In the genomic region with DNA sequence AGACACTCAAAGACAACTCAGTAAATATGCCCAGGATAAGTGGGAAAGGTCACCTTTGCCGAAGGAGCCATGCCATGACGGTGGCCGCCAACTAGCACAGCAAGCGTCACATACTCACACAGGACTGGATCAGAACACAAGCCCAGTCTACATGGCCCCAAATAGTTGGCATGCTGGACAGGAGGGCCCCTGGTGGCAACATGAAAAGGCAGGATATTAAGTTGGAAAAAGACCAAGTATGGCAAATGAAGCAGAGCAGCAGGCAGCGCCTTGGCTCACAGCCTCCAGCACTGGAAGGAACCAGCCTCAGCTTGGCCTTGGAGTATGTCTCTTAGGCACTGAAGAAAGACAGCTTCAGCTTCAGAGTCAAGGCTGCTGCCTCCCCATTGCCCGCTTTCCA, we compare ENCODE assay signal across 18 mouse cellular contexts. TPM values are rescaled to one million over a fixed set of nuclear protein-coding genes. Genes with fewer than 3 reads are reported as not detected.
DNase-seq lines count a peak whose midpoint lies in the region; ATAC-seq lines count a peak whose summit lies in the region.
"Had no signal": no experiment of that assay in that cellular context is flagged by ENCODE, and none has a peak within 500 bp of the region (broad histone marks: within the 10 kb centered on the region; RNA-seq: fewer than 3 reads in every experiment).

No protein-coding gene starts in this region.

- no peaks in the 10 kb centered on the region for H3K9me3 ChIP-seq in hindbrain, embryonic 13.5 days
- no peaks in the 10 kb centered on the region for H3K9me3 ChIP-seq in hindbrain, embryonic 12.5 days (replicated peaks)
- H3K9me3 ChIP-seq: embryonic facial prominence, embryonic 13.5 days; limb, embryonic 12.5 days had no signal

- H3K9ac ChIP-seq in hindbrain, embryonic 13.5 days, result no peak overlapping the region
- H3K9ac ChIP-seq in hindbrain, embryonic 12.5 days, result no peak overlapping the region
- H3K9ac ChIP-seq: embryonic facial prominence, embryonic 13.5 days; limb, embryonic 12.5 days had no signal

- no peaks in the 10 kb centered on the region for H3K36me3 ChIP-seq in hindbrain, embryonic 13.5 days
- no peaks in the 10 kb centered on the region for H3K36me3 ChIP-seq in hindbrain, embryonic 12.5 days
- H3K36me3 ChIP-seq: embryonic facial prominence, embryonic 13.5 days; limb, embryonic 12.5 days had no signal

- 0 out of 2 replicates have a peak overlapping the region, but pooled peaks have one; percentile 1 for H3K27ac ChIP-seq in hindbrain, embryonic 13.5 days
- no peak overlapping the region for H3K27ac ChIP-seq in hindbrain, embryonic 12.5 days
- H3K27ac ChIP-seq: embryonic facial prominence, embryonic 13.5 days; kidney, postnatal 0 days; limb, embryonic 12.5 days; macrophage had no signal

- no peak for ATAC-seq in hindbrain, embryonic 13.5 days (ENCODE audit: low FRiP score)
- no peak for ATAC-seq in hindbrain, embryonic 12.5 days (ENCODE audit: low FRiP score)
- ATAC-seq: activated CD4-positive, CD25-positive, alpha-beta regulatory T cell, adult 4 months; CD4-positive, CD25-positive, alpha-beta regulatory T cell, adult 4 months had no signal

- no peak overlapping the region for H3K4me3 ChIP-seq in hindbrain, embryonic 13.5 days
- no peak overlapping the region for H3K4me3 ChIP-seq in hindbrain, embryonic 12.5 days
- H3K4me3 ChIP-seq: embryonic facial prominence, embryonic 13.5 days; limb, embryonic 12.5 days; myocyte had no signal

- WGBS in hindbrain, embryonic 13.5 days, result 88% methylated on average over 6 of the region's 6 CpGs
- 83% methylated on average over 6 of the region's 6 CpGs for whole genome bisulfite sequencing in hindbrain, embryonic 12.5 days

- no peak overlapping the region for H3K4me2 ChIP-seq in hindbrain, embryonic 13.5 days
- no peak overlapping the region for H3K4me2 ChIP-seq in hindbrain, embryonic 12.5 days (replicated peaks)
- H3K4me2 ChIP-seq: embryonic facial prominence, embryonic 13.5 days; limb, embryonic 12.5 days had no signal

- no peaks in the 10 kb centered on the region for H3K27me3 ChIP-seq in hindbrain, embryonic 13.5 days
- H3K27me3 ChIP-seq in hindbrain, embryonic 12.5 days, result no peaks in the 10 kb centered on the region
- H3K27me3 ChIP-seq: embryonic facial prominence, embryonic 13.5 days; limb, embryonic 12.5 days had no signal

- H3K4me1 ChIP-seq in hindbrain, embryonic 13.5 days (replicated peaks), result peaks cover 17% of the 10 kb centered on the region
- 0 out of 2 replicates have a peak, but pooled peaks cover 5% of the 10 kb centered on the region for H3K4me1 ChIP-seq in hindbrain, embryonic 12.5 days

- DNase-seq in ovary, postnatal 36 days (ENCODE audit: low spot score), result peak; percentile 33
- DNase-seq in ovary, postnatal 14 days (ENCODE audit: low spot score), result no peak
- peak; percentile 73 for DNase-seq in cerebellum, adult 9-11 months
- peak; percentile 40 to 74 for DNase-seq in kidney, postnatal 25 days
- no peak for DNase-seq in right cerebral cortex, postnatal 36 days (ENCODE audit: low spot score in 2 of 2)
- DNase-seq in spleen, postnatal 36 days (ENCODE audit: low spot score in 2 of 2), result no peak
- DNase-seq: heart, adult 18-20 months; layer of hippocampus, postnatal 36 days; thymus, adult 18-20 months had no signal

RNA-seq across cellular contexts. Expression of a gene that starts 30.5 kb away (rescaled TPM):
- 57.1 and 57.5 TPM in 2 replicates for polyA plus RNA-seq in hindbrain, embryonic 13.5 days (2015; fragmentation: Nextera tagmentation; extraction: Ambion mirVana)
- polyA plus RNA-seq in hindbrain, embryonic 12.5 days (2016; fragmentation: Nextera tagmentation; extraction: Ambion mirVana), result 57.3 and 59.3 TPM in 2 replicates

RNA-seq across cellular contexts. Expression of a gene that starts 30.9 kb away (rescaled TPM):
- 71.9 and 73.9 TPM in 2 replicates for polyA plus RNA-seq in hindbrain, embryonic 13.5 days (2015; fragmentation: Nextera tagmentation; extraction: Ambion mirVana)
- 64.0 and 64.2 TPM in 2 replicates for polyA plus RNA-seq in hindbrain, embryonic 12.5 days (2016; fragmentation: Nextera tagmentation; extraction: Ambion mirVana)

RNA-seq across cellular contexts. Expression of a gene that starts 33.3 kb away (rescaled TPM):
- polyA plus RNA-seq in hindbrain, embryonic 13.5 days (2015; fragmentation: Nextera tagmentation; extraction: Ambion mirVana), result 15.5 and 18.5 TPM in 2 replicates
- polyA plus RNA-seq in hindbrain, embryonic 12.5 days (2016; fragmentation: Nextera tagmentation; extraction: Ambion mirVana), result 19.8 and 21.6 TPM in 2 replicates

Comparison
In these comparisons a context has a peak if more than half of its experiments do, and no peak if none do; other contexts are left out.
1. DNase-seq: peak in ovary, postnatal 36 days (single experiment), cerebellum, adult 9-11 months (single experiment) and kidney, postnatal 25 days (2 of 2); none in ovary, postnatal 14 days (single experiment), right cerebral cortex, postnatal 36 days (0 of 2) and spleen, postnatal 36 days (0 of 2).